Mouse (Mus musculus) CD8-positive naive resting alpha-beta T cell, adult 2 months (primary cell): Measurements from ENCODE around the gene Tbl3.
"Not testable (repeated sequence)": the region's sequence is repeated elsewhere in the genome, so short reads cannot be mapped to it uniquely, and the experiment has no call there.

Experiments used
- DNase-seq, 2 experiments: peaks; one replicate each; pipeline ENCODE4 v3.0.0; 2022; ENCODE audit warnings: low read depth in 2 of 2, low spot score in 2 of 2

The Tbl3 gene

DNA sequence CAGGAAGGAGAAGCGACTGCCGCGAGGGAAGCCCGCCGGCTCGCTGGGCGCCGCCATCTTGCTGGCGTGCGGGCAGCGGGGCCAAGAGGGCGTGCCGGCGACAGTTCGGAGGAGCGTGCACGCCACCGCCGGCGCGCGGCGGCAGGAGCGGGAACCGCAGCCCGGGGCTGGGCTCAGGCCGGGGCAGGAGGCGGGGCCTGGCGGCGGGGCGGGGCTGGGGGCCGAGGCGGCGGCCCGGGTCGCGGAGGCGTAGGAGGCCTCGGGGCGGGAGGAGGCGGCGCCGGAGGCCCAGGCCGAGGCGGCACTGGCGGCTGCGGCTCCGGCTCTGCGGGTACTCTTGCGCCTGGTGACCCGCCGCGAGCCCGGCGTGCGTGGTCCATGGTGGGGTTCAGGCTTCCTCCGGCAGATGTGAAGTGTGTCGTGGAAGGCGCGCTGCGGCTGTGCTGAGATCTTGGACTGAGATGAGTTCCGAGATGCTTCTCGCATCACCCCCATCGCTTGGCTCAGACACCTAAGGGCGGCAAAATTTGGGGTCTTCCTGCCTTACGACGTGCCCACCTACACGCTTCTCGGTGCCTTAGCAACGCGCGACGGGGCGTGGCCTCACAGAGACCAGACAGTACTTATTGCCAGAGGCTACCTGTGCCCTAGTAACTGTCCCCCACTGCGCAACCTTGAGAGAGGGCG is 11.3 kb downstream of the Tbl3 start, which contains the start of the genes Gfer and Noxo1:
Gfer (minus strand) TSS at position 146 of the 687 bp plus-strand sequence.
Noxo1 (plus strand) TSS at position 224 of the 687 bp plus-strand sequence.
- DNase-seq = peak; percentile 51 to 57

DNA sequence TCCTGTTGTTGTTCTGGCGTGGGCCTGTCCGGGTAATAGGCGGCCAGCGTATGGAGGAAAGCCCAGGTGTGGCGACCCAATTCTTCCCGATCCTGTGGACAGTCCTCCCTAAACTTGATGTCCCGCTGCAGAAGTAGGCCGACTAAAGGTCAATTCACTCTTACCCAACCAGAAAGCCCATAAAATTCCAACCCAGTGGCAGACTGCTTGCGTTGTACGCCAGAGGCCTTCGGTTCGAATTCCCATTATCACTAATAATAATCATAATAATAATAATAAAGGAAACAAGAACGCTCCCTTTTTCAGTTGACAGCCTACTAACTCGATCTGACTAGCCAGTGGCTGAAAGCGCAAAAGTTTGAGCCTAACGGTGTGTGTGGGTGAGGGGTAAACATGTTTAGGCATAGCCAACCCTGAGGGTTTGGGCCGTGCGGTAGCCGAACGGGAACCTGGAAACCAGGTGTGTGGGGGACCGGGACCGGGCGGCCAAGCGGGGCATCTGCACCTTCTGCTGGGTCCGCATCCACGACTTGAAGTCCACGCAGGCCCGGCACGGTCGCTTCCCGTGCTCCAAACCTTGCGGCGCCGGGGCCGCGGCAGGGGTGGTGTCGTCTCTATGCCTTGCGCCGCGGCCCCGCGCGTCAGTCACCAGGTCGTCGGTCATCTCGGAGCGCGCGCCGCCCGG is 12.0 kb downstream of the Tbl3 start:
- no peak for DNase-seq

DNA sequence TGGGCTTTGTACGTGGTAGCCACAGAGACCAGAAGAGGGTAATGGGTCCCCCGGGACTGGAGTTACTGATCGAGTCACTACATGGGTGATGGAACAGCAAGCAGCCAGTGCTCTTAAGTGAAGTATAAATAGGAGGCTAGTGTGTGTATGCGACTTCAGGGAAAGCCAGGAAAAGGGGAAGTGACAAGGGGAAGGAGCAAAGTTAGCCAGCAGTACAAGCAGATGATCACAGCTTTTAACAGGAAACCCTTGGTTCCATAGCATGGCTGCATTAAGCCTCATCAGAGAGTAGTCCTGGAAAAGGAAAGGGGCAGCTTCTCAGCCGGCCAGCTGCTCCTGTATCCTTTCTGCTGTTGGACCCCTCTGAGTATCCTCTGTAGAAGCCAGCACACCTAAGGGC is 15.1 kb downstream of the Tbl3 start:
- DNase-seq = no peak

DNA sequence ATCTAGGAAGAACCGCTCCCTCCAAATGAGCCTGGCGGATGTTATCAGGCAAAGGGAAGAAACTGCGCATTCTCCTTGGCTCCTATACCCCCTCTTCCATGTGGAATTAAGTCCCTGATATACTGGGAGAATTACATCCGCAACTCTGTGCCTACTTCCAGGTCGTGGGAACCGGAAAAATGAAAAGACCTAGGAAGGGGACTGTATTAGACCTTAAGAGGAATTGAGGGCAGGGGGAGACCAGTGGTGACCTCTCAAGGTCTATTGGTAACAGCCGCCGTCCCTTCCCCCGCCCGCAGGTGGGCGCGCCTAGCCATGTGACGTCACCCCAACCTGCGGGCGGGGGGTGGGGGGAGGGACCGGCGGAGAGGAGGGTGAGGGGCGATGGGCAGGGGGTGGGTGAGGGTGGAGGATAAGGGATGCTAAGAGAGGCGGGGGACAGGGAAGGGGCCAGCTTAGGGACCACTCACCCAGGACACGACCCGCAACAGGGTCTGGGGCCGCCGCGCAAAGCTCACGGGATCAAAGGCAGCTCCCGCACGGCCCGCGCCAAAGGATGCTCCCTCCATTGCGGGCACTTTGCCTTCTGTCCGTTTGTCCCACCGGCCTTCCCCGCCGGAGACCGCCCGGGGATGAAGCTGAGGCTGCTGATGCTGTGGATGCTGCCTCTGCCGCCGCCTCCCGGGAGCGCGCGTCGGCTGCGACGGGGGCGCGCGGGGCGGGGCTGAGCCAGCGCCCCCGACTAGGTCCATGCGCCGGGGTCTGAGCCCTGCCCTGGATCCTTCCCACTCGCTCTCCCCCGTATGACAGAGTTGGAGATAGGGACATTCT is 18.0 kb downstream of the Tbl3 start, which contains the start of gene Syngr3:
Syngr3 (minus strand) TSS at position 705 of the 831 bp plus-strand sequence.
- DNase-seq = no peak

DNA sequence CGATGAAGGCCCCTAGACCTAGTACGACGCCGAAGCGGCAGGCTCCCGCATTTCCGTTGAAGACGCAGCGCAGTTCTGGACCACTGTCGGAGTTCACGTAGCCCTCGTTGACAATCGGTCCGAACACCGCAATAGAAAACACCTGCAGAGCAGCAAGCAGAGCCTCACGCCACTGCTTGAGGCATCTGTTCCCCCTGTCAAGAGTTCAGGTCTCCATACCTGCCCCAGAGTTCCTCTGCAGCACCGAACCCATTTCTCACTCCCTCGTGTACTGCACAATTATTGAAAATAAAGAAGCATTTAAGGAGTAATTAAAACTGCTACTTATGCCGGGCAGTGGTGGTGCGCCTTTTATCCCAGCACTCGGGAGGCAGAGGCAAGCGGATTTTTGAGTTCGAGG is 19.9 kb downstream of the Tbl3 start:
- no peak for DNase-seq

DNA sequence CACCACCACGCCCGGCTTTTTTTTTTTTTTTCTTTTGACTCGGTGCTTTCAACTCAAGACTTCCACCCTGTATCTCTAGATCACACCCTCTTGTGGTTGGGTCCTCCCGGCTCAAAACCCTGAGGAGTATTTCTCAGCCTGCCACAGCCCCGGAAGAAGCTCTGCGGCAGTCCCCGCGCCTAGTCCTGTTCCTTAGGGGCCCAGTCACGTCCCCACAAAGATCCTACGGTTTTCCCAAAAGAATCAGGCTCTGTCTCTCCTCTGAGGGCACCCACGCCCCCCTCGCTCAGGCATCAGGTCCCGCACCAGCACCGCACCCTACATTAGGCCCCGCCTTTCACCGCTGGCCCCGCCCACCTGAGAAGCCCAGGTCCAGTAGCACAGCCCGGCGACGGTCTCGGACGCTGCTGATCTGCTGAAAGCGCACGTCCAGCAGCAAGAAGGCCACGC is 20.3 kb downstream of the Tbl3 start:
- DNase-seq = peak in 1 of 2 experiments; percentile 39

DNA sequence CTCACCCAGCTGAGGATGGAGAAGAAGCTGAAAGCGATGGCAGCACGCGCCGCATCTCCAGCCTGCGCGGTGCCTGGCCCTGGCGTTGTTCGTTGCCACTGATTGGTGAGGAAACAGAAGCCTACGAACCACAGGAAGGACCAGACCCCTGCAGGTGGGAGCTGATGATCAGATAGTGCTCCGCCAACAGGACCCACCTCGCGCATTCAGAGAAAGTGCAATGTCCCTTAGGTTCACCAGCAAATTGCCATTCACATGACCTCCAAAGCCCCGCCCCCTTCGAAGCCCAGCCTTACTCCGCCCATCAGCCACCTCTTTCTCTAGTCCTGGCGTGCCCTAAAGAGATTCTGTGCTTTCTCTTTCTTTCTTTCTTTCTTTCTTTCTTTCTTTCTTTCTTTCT is 20.9 kb downstream of the Tbl3 start:
- DNase-seq = peak in 1 of 2 experiments; percentile 40

DNA sequence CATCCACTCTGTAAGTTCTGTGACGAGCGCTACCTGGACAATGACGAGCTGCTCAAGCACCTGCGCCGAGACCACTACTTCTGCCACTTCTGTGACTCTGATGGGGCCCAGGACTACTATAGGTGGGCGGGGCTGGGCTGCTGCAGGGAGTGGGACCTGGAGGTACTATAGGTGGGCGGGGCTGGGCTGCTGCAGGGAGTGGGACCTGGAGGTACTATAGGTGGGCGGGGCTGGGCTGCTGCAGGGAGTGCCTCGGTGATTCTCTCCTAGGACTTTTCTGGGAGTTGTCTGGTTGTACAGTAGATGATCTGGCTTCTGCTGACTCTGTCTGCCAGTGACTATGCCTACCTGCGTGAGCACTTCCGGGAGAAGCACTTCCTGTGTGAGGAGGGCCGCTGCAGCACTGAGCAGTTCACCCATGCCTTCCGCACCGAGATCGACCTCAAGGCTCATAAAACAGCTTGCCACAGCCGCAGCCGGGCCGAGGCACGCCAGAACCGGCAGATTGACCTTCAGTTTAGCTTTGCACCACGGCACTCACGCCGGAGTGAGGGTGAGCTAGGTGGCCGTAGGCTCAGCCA is 29.9 kb downstream of the Tbl3 start:
- no peak for DNase-seq

DNA sequence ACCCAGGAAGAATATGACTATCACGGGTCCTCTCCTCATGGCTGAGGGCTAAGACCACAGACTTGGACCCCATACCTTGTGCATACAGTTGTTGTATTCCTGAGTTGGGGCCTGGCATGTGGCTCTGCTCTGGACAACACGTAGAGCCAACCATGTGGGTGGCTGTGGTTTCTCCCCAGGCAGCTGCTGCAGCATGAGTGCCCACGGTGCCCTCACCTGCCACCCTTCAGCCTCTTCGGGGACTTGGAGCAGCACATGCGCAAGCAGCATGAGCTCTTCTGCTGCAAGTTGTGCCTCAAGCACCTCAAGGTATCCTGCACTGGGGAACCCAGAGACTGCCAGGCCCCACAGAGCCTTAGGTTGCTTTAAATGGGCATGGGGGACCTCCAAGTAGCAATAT is 30.6 kb downstream of the Tbl3 start:
- no peak for DNase-seq

DNA sequence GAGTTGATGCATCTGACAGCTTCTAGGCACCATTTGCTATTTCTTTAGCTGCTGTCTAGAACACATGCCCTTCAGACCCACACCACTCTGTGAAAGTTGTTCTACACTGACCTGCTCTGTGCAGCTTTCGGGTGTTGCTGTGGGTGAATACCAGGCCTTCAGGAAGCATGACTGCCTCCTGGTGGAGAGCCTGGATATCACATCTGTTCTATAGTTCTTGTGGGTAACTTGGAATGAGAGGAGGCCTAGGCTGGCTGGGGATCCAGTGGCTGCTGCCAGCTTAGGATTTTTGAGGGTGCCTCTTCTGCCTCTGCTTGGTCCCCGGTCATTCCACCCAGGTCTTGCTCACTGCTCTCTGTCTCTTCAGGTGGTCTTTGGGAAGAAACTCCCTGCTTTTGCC is 31.3 kb downstream of the Tbl3 start:
- peak; percentile 60 to 78 for DNase-seq

DNA sequence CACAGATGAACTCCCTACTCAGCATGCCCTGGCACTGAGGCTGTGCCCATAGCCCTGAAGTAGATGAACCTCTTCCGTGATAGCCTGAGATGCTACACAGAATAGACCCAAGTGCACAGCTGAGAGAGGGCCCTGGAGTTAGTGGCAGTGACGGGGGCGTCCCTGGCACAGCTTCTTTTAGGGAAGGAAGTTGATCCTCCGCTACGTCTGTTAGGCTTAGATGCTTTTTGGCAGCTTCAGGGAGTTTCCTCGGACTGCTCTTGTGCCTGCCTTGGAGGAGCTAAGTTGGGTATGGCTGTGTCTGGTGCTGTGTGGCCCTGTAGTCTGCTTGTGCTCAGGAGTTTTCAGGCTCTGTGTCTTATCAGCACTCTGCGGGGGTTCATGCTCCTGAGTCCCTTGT is 33.2 kb downstream of the Tbl3 start:
- no peak for DNase-seq

DNA sequence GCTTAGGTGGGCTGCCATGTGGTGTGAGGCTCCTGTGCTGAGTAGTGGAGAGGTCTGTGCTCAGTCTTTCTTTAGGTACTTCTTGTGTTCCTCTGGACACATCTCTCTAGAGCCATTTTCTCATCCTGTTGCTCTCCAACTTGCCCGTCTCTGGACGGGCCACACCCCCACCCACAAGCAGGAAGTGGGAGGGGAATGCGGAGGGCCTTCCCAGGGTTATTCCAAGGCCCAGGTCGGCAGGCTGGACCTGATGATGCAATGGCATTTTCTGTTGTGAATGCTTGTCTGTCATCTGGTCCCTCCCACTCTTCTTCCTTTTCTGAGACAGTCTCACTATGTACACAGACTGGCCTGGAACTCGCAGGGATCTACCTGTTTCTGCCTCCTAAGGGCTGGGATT is 35.3 kb downstream of the Tbl3 start:
- DNase-seq = no peak

DNA sequence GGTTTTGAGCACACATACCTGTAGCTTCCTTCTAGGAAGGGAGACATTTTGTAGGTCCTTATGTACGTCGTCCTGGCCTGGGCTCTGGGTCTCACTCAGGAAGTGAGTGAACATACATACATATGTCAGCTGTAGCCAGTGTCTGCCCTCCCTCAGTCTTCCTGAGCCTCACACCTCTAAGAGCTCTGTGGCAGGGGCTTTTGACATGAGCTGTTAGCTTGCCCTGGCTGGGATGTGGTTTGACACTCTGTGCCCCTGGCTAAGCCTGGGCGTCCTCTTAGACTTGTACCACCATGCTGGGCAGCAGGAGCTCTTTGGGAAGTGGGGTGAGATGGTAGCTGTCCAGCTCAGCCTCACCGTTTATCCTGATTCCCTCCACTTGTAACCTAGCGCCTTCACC is 36.1 kb downstream of the Tbl3 start:
- DNase-seq = no peak

DNA sequence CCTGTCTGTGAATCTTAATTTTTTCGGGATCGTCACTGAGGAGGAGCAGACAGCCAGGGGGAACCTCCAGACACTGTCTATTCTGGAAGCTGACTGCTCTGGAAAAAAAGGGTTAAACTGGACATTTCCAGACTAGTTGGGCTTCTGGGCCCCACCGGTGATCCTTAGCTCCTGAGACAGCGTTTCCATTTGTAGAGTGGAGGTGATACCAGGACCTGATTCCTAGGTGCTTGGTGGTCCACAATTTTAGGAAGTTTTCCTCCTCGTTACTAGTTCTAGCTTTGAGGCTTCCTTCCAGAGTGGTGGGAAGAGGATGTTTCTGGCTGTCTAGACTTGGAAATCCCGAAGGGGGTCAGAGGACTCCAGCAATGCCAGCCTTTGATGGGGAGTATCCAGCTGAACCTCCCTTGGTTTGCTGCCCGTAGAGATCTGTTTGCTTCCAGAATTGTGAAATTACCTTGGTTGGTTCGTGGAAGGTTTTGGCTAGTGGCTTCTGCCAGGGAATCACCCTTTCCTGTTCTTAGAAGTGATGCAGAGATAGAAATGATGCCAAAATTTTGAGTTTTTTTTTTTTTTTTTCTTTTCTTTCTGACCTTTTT is 37.1 kb downstream of the Tbl3 start:
- DNase-seq = no peak

DNA sequence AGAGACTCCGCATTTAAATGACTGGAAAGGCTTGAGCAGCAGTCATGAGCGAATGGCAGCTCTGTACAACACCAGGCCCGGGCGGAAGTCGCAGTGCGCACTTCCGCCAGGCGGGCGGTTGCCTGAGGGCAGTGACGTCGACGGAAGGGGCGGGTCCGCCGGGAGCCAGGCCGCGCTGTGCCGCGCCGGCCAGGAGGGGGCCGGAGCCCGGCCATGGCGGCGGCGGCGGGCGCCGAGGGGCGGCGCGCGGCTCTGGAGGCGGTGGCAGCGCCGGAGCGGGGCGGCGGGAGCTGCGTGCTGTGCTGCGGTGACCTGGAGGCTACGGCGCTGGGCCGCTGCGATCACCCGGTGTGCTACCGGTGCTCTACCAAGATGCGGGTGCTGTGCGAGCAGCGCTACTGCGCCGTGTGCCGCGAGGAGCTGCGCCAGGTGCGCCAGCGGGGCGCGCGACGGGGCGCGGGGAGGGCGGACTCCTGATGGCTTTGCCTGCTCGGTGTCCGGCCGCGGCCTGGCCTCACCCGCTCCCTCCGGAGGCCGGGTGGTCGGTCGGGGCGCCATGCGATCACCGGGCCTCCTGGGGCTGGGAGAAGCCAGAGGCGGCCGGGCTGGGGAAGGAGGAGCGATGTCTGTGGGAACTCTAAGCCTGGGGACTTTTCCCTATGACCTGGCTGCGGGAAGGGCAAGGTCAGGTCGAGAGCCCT is 37.8 kb downstream of the Tbl3 start, which contains the start of gene Zfp598:
Zfp598 (plus strand) TSS at position 143 of the 701 bp plus-strand sequence.
- peak; percentile 91 to 92 for DNase-seq

DNA sequence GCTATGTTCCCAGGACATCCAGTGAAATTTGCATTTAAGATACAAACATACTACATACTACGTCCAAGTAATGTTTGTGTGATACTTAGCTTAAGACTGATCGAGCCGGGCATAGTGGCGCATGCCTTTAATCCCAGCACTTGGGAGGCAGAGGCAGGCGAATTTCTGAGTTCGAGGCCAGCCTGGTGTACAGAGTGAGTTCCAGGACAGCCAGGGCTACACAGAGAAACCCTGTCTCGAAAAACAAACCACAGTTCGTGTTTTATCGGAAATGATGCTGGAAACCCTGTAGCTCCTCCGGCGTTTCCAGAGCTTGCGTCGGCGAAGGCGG is 38.3 kb downstream of the Tbl3 start:
- not testable (repeated sequence) for DNase-seq

DNA sequence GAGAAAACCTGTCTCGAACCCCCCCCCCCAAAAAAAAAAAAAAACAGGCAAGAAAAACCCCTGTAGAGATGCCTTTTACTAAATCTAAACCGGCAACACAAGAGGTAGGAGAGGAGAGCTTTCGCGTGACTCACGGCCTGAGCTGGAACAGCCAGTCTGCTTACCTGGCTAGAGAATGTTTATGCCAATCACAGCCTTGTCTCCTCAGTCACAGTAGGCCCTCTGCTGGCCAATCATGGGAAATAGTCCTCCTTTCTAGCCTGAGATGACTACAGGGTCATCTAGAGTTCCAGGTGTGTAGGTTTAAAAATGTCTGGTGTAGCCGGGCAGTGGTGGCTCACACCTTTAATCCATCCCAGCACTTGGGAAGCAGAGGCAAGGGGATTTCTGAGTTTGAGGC is 40.0 kb downstream of the Tbl3 start:
- DNase-seq = peak; percentile 50 to 63

DNA sequence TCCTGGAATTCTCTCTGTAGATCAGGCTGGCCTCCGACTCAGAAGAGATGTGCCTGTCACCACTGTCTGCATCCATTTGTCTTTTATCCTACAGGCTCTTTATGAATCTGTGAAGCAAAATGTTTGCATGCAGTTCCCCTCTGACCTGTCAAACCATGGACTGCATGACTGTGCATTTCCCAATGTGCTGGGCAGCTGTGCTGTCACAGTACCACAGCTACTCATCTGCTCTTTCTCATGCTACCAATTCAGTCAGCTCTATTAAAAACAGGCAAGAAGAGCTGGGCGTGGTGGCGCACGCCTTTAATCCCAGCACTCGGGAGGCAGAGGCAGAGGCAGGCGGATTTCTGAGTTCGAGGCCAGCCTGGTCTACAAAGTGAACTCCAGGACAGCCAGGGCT is 40.4 kb downstream of the Tbl3 start:
- not testable (repeated sequence) for DNase-seq

DNA sequence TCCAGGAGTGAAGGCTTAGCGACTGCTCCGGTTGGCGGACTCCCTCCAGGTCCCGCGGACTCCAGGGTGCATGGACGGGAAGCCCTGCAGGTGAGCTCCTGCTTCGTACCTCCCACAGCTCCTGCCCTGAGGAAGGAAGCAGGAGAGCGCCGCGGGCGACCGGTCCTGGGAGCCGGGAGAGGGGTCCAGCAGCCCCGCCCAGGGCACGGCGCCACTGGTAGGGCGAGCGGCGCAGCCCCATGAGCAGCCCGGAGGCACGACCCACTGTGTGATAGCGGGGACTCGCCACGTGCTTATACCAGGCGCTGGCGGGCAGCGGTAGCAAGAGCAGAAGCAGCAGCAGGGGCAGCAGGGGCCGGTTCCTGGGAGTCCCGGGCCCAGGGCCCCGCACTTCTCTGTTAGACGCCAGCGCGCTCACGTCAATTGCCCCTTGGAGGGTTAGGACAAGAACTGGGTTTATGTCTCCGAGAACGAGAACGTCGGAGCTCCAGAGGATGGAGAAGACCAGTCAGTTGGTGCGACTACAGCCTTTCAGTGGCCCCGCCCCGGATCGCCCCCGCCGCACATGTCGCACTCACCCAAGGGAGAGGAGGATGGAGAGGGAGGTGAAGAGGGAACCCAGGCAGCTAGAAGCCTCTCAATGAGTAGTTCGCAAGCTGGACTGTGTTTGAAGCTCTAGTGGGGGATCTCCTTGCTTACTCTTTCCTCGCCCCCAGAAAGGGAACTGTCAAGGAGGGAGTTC is 49.3 kb downstream of the Tbl3 start, which contains the start of gene Npw:
Npw (minus strand) TSS at position 441 of the 742 bp plus-strand sequence.
- no peak for DNase-seq
